Mouse (Mus musculus) forebrain, postnatal 0 days (tissue): Measurements from ENCODE around the gene Vamp2. TPM values are rescaled to one million over a fixed set of nuclear protein-coding genes. Genes with fewer than 3 reads are reported as not detected.

ENCODE experiments used
- ATAC-seq: fragments of 200-750 bp; cut with Nextera tagmentation; 2 replicates; pipeline ENCODE4 v1.8.0; 2017; ENCODE audit warnings: mild to moderate bottlenecking, moderate library complexity
- DNase-seq: peaks from one replicate; pipeline ENCODE4 v3.0.0-alpha.2; 2015
- H3K27ac ChIP-seq: fragments of 300-500 bp; sonication (generic); 2 replicates; pipeline ENCODE4 v1.5.1; 2014; ENCODE audit warnings: low read depth, mild to moderate bottlenecking, antibody characterized with exemption, low read length, moderate library complexity, mixed read lengths
- H3K27me3 ChIP-seq: fragments of 300-500 bp; sonication (generic); 2 replicates; pipeline ENCODE4 v1.6.1; 2014; ENCODE audit warnings: mild to moderate bottlenecking, low read length, mixed read lengths; ENCODE audit not compliant: insufficient read depth
- H3K36me3 ChIP-seq: fragments of 300-500 bp; sonication (generic); 2 replicates; pipeline ENCODE4 v1.6.1; 2014; ENCODE audit warnings: mild to moderate bottlenecking, moderate library complexity; ENCODE audit not compliant: insufficient read depth
- H3K4me1 ChIP-seq: fragments of 300-500 bp; sonication (generic); 2 replicates; pipeline ENCODE4 v1.6.1; 2014; ENCODE audit warnings: antibody characterized with exemption; ENCODE audit not compliant: insufficient read depth
- H3K4me2 ChIP-seq: fragments of 300-500 bp; sonication (generic); 2 replicates; pipeline ENCODE4 v1.6.1; 2014; ENCODE audit warnings: low read depth, mild to moderate bottlenecking, moderate library complexity
- H3K4me3 ChIP-seq: fragments of 300-500 bp; sonication (generic); 2 replicates; pipeline ENCODE4 v1.5.1; 2014; ENCODE audit warnings: low read depth, low read length, mixed read lengths
- H3K9ac ChIP-seq: fragments of 300-500 bp; sonication (generic); 2 replicates; pipeline ENCODE4 v1.6.1; 2014; ENCODE audit warnings: mild to moderate bottlenecking
- H3K9me3 ChIP-seq: fragments of 300-500 bp; sonication (generic); 2 replicates; pipeline ENCODE4 v1.6.1; 2016; ENCODE audit warnings: low read length
- CTCF ChIP-seq: sonication (generic); IDR thresholded peaks from 2 replicates; pipeline ENCODE4 v1.5.1; 2016; ENCODE audit warnings: antibody characterized with exemption, control low read depth, low read depth
- WGBS: fragments of 180-500 bp; shearing (Covaris S2); extraction: QIAGEN DNeasy Blood & Tissue Kit; methylation state at CpG from one replicate; pipeline ENCODE4 v1.1.7; 2014; 5-methylcytosine and 5-hydroxymethylcytosine counted together
- polyA plus RNA-seq: library from polyadenylated mRNA; unstranded; fragments of >200 nt; fragmentation: Nextera tagmentation; extraction: Ambion mirVana; gene quantifications from 2 replicates; pipeline ENCODE4 v1.2.1, GENCODE M21; 2015
- total RNA-seq: library from RNA; depleted of rRNA; stranded (reverse); fragments of >200 nt; gene quantifications from 2 replicates; pipeline ENCODE4 v1.2.3, GENCODE M21; 2014; rRNA removed

The Vamp2 gene
- total and polyA plus RNA-seq, 2 experiments from 2014 or later: 104 to 554 TPM

- H3K4me3 ChIP-seq: no peak overlapping the region
- no peak for DNase-seq
- no peaks in the 10 kb centered on the region for H3K9me3 ChIP-seq
- H3K4me2 ChIP-seq: no peak overlapping the region
- no peak for TF ChIP-seq CTCF
- no peak for ATAC-seq
- no peaks in the 10 kb centered on the region for H3K4me1 ChIP-seq
- H3K9ac ChIP-seq: no peak overlapping the region
- WGBS: 86% methylated on average over 6 of the region's 6 CpGs
- no peaks in the 10 kb centered on the region for H3K27me3 ChIP-seq
- H3K27ac ChIP-seq: no peak overlapping the region
- no peaks in the 10 kb centered on the region for H3K36me3 ChIP-seq
Measured at GRCm38 (mm10) chr11:69135361-69135760, 47.1 kb downstream of the Vamp2 start.

Other genes starting within 250 kb of the Vamp2 start
- gene Ndel1, start 216.6 kb upstream of the Vamp2 start, total RNA-seq: 87.7 and 91.7 TPM in 2 replicates
- 111 and 113 TPM in 2 replicates for gene Ndel1, start 216.6 kb upstream of the Vamp2 start, polyA plus RNA-seq
- 0.24 TPM in 1 of 2 replicates, not detected in the other for gene Rnf222, start 199.9 kb upstream of the Vamp2 start, total RNA-seq
- gene Rnf222, start 199.9 kb upstream of the Vamp2 start, polyA plus RNA-seq: not detected in 2 replicates
- 1,229 and 1,850 TPM in 2 replicates for gene Rpl26, start 186.9 kb upstream of the Vamp2 start, total RNA-seq
- 585 and 820 TPM in 2 replicates for gene Rpl26, start 186.9 kb upstream of the Vamp2 start, polyA plus RNA-seq
- gene Odf4, start 161.4 kb upstream of the Vamp2 start, total RNA-seq: 0.77 and 2.0 TPM in 2 replicates
- gene Odf4, start 161.4 kb upstream of the Vamp2 start, polyA plus RNA-seq: 0.42 TPM in 1 of 2 replicates, not detected in the other
- 12.0 and 13.8 TPM in 2 replicates for gene Arhgef15, start 131.0 kb upstream of the Vamp2 start, total RNA-seq
- gene Arhgef15, start 131.0 kb upstream of the Vamp2 start, polyA plus RNA-seq: 9.6 and 17.8 TPM in 2 replicates
- gene Slc25a35, start 120.4 kb upstream of the Vamp2 start, total RNA-seq: 1.3 and 1.4 TPM in 2 replicates
- 1.3 and 1.4 TPM in 2 replicates for gene Slc25a35, start 120.4 kb upstream of the Vamp2 start, polyA plus RNA-seq
- gene Rangrf, start 113.3 kb upstream of the Vamp2 start, total RNA-seq: 21.7 and 28.9 TPM in 2 replicates
- gene Rangrf, start 113.3 kb upstream of the Vamp2 start, polyA plus RNA-seq: 23.7 and 25.6 TPM in 2 replicates
- gene Pfas, start 80.0 kb upstream of the Vamp2 start, total RNA-seq: 22.9 and 29.7 TPM in 2 replicates
- gene Pfas, start 80.0 kb upstream of the Vamp2 start, polyA plus RNA-seq: 9.8 and 14.2 TPM in 2 replicates
- 51.0 and 63.6 TPM in 2 replicates for gene Ctc1, start 72.6 kb upstream of the Vamp2 start, total RNA-seq
- 41.0 and 47.1 TPM in 2 replicates for gene Ctc1, start 72.6 kb upstream of the Vamp2 start, polyA plus RNA-seq
- 8.5 and 12.5 TPM in 2 replicates for gene Aurkb, start 42.8 kb upstream of the Vamp2 start, total RNA-seq
- 11.5 and 13.9 TPM in 2 replicates for gene Aurkb, start 42.8 kb upstream of the Vamp2 start, polyA plus RNA-seq
- gene Borcs6, start 28.8 kb upstream of the Vamp2 start, total RNA-seq: 32.8 and 33.7 TPM in 2 replicates
- gene Borcs6, start 28.8 kb upstream of the Vamp2 start, polyA plus RNA-seq: 20.9 and 21.7 TPM in 2 replicates
- gene Tmem107, start 17.7 kb upstream of the Vamp2 start, total RNA-seq: 32.7 and 45.6 TPM in 2 replicates
- 35.3 and 41.7 TPM in 2 replicates for gene Tmem107, start 17.7 kb upstream of the Vamp2 start, polyA plus RNA-seq
- gene Per1, start 6.7 kb downstream of the Vamp2 start, total RNA-seq: 16.5 and 38.3 TPM in 2 replicates
- gene Per1, start 6.7 kb downstream of the Vamp2 start, polyA plus RNA-seq: 15.2 and 16.7 TPM in 2 replicates
- gene Hes7, start 31.9 kb downstream of the Vamp2 start, total RNA-seq: 1.2 and 1.6 TPM in 2 replicates
- gene Hes7, start 31.9 kb downstream of the Vamp2 start, polyA plus RNA-seq: 1.1 and 1.3 TPM in 2 replicates
- gene 9130213A22Rik, start 34.1 kb downstream of the Vamp2 start, total RNA-seq: 0.23 and 0.62 TPM in 2 replicates
- gene 9130213A22Rik, start 34.1 kb downstream of the Vamp2 start, polyA plus RNA-seq: 0.58 and 0.69 TPM in 2 replicates
- gene Aloxe3, start 37.4 kb downstream of the Vamp2 start, total RNA-seq: 10.0 and 11.6 TPM in 2 replicates
- gene Aloxe3, start 37.4 kb downstream of the Vamp2 start, polyA plus RNA-seq: 8.5 and 14.9 TPM in 2 replicates
- gene Alox12b, start 68.5 kb downstream of the Vamp2 start, total RNA-seq: 0.19 and 0.38 TPM in 2 replicates
- gene Alox12b, start 68.5 kb downstream of the Vamp2 start, polyA plus RNA-seq: 0.15 and 0.46 TPM in 2 replicates
- 1.2 and 1.7 TPM in 2 replicates for gene Alox8, start 109.4 kb downstream of the Vamp2 start, total RNA-seq
- gene Alox8, start 109.4 kb downstream of the Vamp2 start, polyA plus RNA-seq: 0.34 and 0.54 TPM in 2 replicates
- 0.67 and 0.77 TPM in 2 replicates for gene Gucy2e, start 148.5 kb downstream of the Vamp2 start, total RNA-seq
- gene Gucy2e, start 148.5 kb downstream of the Vamp2 start, polyA plus RNA-seq: 0.60 and 0.85 TPM in 2 replicates
- gene Cntrob, start 235.3 kb downstream of the Vamp2 start, total RNA-seq: 20.5 and 35.7 TPM in 2 replicates
- 12.1 and 13.0 TPM in 2 replicates for gene Cntrob, start 235.3 kb downstream of the Vamp2 start, polyA plus RNA-seq
- 124 and 133 TPM in 2 replicates for gene Trappc1, start 235.5 kb downstream of the Vamp2 start, total RNA-seq
- gene Trappc1, start 235.5 kb downstream of the Vamp2 start, polyA plus RNA-seq: 149 and 178 TPM in 2 replicates
- gene Kcnab3, start 237.8 kb downstream of the Vamp2 start, total RNA-seq: 5.5 and 5.8 TPM in 2 replicates
- gene Kcnab3, start 237.8 kb downstream of the Vamp2 start, polyA plus RNA-seq: 4.2 and 4.4 TPM in 2 replicates